Mouse (Mus musculus) G1E-ER4 (cell line): ENCODE results near the gene Plxdc2. TPM values are rescaled to one million over a fixed set of nuclear protein-coding genes. Genes with fewer than 3 reads are reported as not detected.
A peak's percentile ranks its signal among the peaks of the same experiment; 100 is the strongest.

Experiments used
- GATA1 ChIP-seq: IDR thresholded peaks from one replicate; pipeline ENCODE4 v1.8.0; 2012; ENCODE audit warnings: low read length, inconsistent platforms
- polyA plus RNA-seq: library from polyadenylated mRNA; stranded (reverse); fragments of >175 nt; gene quantifications from 2 replicates; pipeline ENCODE4 v1.2.3, GENCODE M21; 2012

The Plxdc2 gene
- polyA plus RNA-seq, result not detected in 2 replicates

GRCm38 (mm10) chr2:16356106-16356818 is at the start of gene Plxdc2:
Gene Plxdc2 (plus strand): TSS chr2:16356304.
- TF ChIP-seq GATA1, result no peak

- TF ChIP-seq GATA1, result no peak
Observed at GRCm38 (mm10) chr2:16310387-16310786, 45.7 kb upstream of the Plxdc2 start.

GRCm38 (mm10) chr2:16312400-16313070 is 43.6 kb upstream of the Plxdc2 start:
- no peak for TF ChIP-seq GATA1

- TF ChIP-seq GATA1, result no peak
Observed at GRCm38 (mm10) chr2:16335194-16335781, 20.8 kb upstream of the Plxdc2 start.

- no peak for TF ChIP-seq GATA1
Observed at GRCm38 (mm10) chr2:16344564-16344963, 11.5 kb upstream of the Plxdc2 start.

- no peak for TF ChIP-seq GATA1
Observed at GRCm38 (mm10) chr2:16351106-16351505, 5.0 kb upstream of the Plxdc2 start.

- no peak for TF ChIP-seq GATA1
Observed at GRCm38 (mm10) chr2:16355611-16356105, 446 bp upstream of the Plxdc2 start.

- TF ChIP-seq GATA1, result no peak
Observed at GRCm38 (mm10) chr2:16356921-16357837, 1.1 kb downstream of the Plxdc2 start.

- no peak for TF ChIP-seq GATA1
Observed at GRCm38 (mm10) chr2:16357946-16358345, 1.8 kb downstream of the Plxdc2 start.

GRCm38 (mm10) chr2:16359341-16359928 is 3.3 kb downstream of the Plxdc2 start:
- no peak for TF ChIP-seq GATA1

- TF ChIP-seq GATA1, result peak; percentile 88
Observed at GRCm38 (mm10) chr2:16364749-16365148, 8.6 kb downstream of the Plxdc2 start.

GRCm38 (mm10) chr2:16365830-16366401 is 9.8 kb downstream of the Plxdc2 start:
- TF ChIP-seq GATA1, result no peak

- TF ChIP-seq GATA1, result no peak
Observed at GRCm38 (mm10) chr2:16370419-16370818, 14.3 kb downstream of the Plxdc2 start.

- TF ChIP-seq GATA1, result no peak
Observed at GRCm38 (mm10) chr2:16374288-16374687, 18.2 kb downstream of the Plxdc2 start.

GRCm38 (mm10) chr2:16386206-16386605 is 30.1 kb downstream of the Plxdc2 start:
- TF ChIP-seq GATA1, result no peak
